Mouse (Mus musculus): Measurements from ENCODE around the gene Rab33b.

Gene Rab33b

GRCm38 (mm10) chr3:51511983-51512382, 28.3 kb downstream of the Rab33b start:
- no peak for DNase-seq (ENCODE audit: low spot score)

- no peak for DNase-seq (ENCODE audit: low spot score)
Observed at GRCm38 (mm10) chr3:51517467-51517866, 33.7 kb downstream of the Rab33b start.

- DNase-seq (ENCODE audit: low spot score), result no peak
Observed at GRCm38 (mm10) chr3:51517878-51518762, 34.4 kb downstream of the Rab33b start.

GRCm38 (mm10) chr3:51518763-51519121, 35.0 kb downstream of the Rab33b start:
- DNase-seq (ENCODE audit: low spot score), result no peak

GRCm38 (mm10) chr3:51521262-51521661, 37.5 kb downstream of the Rab33b start:
- no peak for DNase-seq (ENCODE audit: low spot score)

GRCm38 (mm10) chr3:51525186-51525785, 41.6 kb downstream of the Rab33b start:
- no peak for DNase-seq (ENCODE audit: low spot score)

- DNase-seq (ENCODE audit: low spot score), result no peak
Observed at GRCm38 (mm10) chr3:51526891-51527290, 43.2 kb downstream of the Rab33b start.

GRCm38 (mm10) chr3:51531473-51532281, 48.0 kb downstream of the Rab33b start:
- peak; percentile 53 for DNase-seq (ENCODE audit: low spot score)

- DNase-seq (ENCODE audit: low spot score), result no peak
Observed at GRCm38 (mm10) chr3:51532282-51532620, 48.5 kb downstream of the Rab33b start.

GRCm38 (mm10) chr3:51533573-51533972, 49.9 kb downstream of the Rab33b start:
- no peak for DNase-seq (ENCODE audit: low spot score)

- no peak for DNase-seq (ENCODE audit: low spot score)
Observed at GRCm38 (mm10) chr3:51534013-51534412, 50.3 kb downstream of the Rab33b start.

- peak; percentile 37 for DNase-seq (ENCODE audit: low spot score)
Observed at GRCm38 (mm10) chr3:51539567-51540408, 56.1 kb downstream of the Rab33b start.

GRCm38 (mm10) chr3:51540659-51541058, 56.9 kb downstream of the Rab33b start:
- no peak for DNase-seq (ENCODE audit: low spot score)

GRCm38 (mm10) chr3:51544442-51545128, 60.9 kb downstream of the Rab33b start:
- no peak for DNase-seq (ENCODE audit: low spot score)

All from testis, postnatal 14 days (tissue).